Mouse (Mus musculus) liver, embryonic 14.5 days (tissue): ENCODE results near the gene Nmt2. TPM values are rescaled to one million over a fixed set of nuclear protein-coding genes. Genes with fewer than 3 reads are reported as not detected.

Experiments used
- ATAC-seq: fragments of 200-750 bp; cut with Nextera tagmentation; 2 replicates; pipeline ENCODE4 v1.8.0; 2017; ENCODE audit warnings: moderate number of reproducible peaks, mild to moderate bottlenecking, moderate library complexity; ENCODE audit not compliant: insufficient read depth
- DNase-seq, 3 experiments: peaks; one replicate each; pipeline ENCODE4 v3.0.0-alpha.2; 2012 to 2013; ENCODE audit warnings: low read depth in 3 of 3, low spot score in 3 of 3
- H3K27ac ChIP-seq: fragments of 300-500 bp; sonication (generic); 2 replicates; pipeline ENCODE4 v1.5.1; 2014; ENCODE audit warnings: moderate library complexity, mild to moderate bottlenecking, control low read depth, inconsistent platforms
- H3K27me3 ChIP-seq: fragments of 300-500 bp; sonication (generic); 2 replicates; pipeline ENCODE4 v1.6.1; 2014; ENCODE audit warnings: mild to moderate bottlenecking, low read length, moderate library complexity; ENCODE audit not compliant: control insufficient read depth, insufficient read depth
- H3K36me3 ChIP-seq: fragments of 300-500 bp; sonication (generic); replicated peaks from 2 replicates; pipeline ENCODE4 v1.6.1; 2014; ENCODE audit warnings: low read depth; ENCODE audit not compliant: control insufficient read depth, insufficient read depth
- H3K4me1 ChIP-seq, 2 experiments: fragments of 200-500 bp in 1 of 2; fragments of 300-500 bp in 1 of 2; sonication (generic) in 1 of 2; replicated peaks; 2 replicates each; pipeline ENCODE4 v1.6.1; 2012 to 2014; ENCODE audit warnings: antibody characterized with exemption in 1 of 2, inconsistent platforms in 1 of 2, low read length in 1 of 2; ENCODE audit not compliant: control insufficient read depth in 2 of 2, insufficient read depth in 2 of 2
- H3K4me2 ChIP-seq: fragments of 300-500 bp; sonication (generic); 2 replicates; pipeline ENCODE4 v1.6.1; 2014; ENCODE audit warnings: low read depth, mild to moderate bottlenecking, control low read depth, moderate library complexity
- H3K4me3 ChIP-seq, 2 experiments: fragments of 200-500 bp in 1 of 2; fragments of 300-500 bp in 1 of 2; sonication (generic) in 1 of 2; 2 replicates each; pipeline ENCODE4 v1.5.1; 2012 to 2014; ENCODE audit warnings: low read depth in 2 of 2, low read length in 2 of 2, mild to moderate bottlenecking in 2 of 2, control low read depth in 1 of 2, inconsistent platforms in 1 of 2, moderate library complexity in 1 of 2; ENCODE audit not compliant: insufficient read depth in 1 of 2
- H3K9ac ChIP-seq: fragments of 300-500 bp; sonication (generic); replicated peaks from 2 replicates; pipeline ENCODE4 v1.6.1; 2014; ENCODE audit warnings: mild to moderate bottlenecking, control low read depth, moderate library complexity
- H3K9me3 ChIP-seq: fragments of 300-500 bp; sonication (generic); 2 replicates; pipeline ENCODE4 v1.6.1; 2016; ENCODE audit warnings: low read length, mixed read lengths; ENCODE audit not compliant: control insufficient read depth
- CTCF ChIP-seq: IDR thresholded peaks from 2 replicates; pipeline ENCODE4 v1.5.1; 2016; ENCODE audit warnings: antibody characterized with exemption, low read depth, control low read depth
- EP300 ChIP-seq: IDR thresholded peaks from 2 replicates; pipeline ENCODE4 v1.6.1; 2016; ENCODE audit warnings: antibody characterized with exemption, low read depth
- whole genome bisulfite sequencing: fragments of 180-500 bp; shearing (Covaris S2); extraction: QIAGEN DNeasy Blood & Tissue Kit; methylation state at CpG from one replicate; pipeline ENCODE4 v1.1.7; 2014; ENCODE audit not compliant: insufficient replicate concordance; 5-methylcytosine and 5-hydroxymethylcytosine counted together
- polyA plus RNA-seq, 2 experiments: library from polyadenylated mRNA; depleted of rRNA in 1 of 2; stranded (reverse) in 1 of 2; unstranded in 1 of 2; fragments of >200 nt; fragmentation: Nextera tagmentation in 1 of 2; extraction: Ambion mirVana in 1 of 2; gene quantifications; 2 replicates each; pipeline versions ENCODE4 v1.2.1 to v1.2.3; 2012 to 2014

Nmt2 gene
- polyA plus RNA-seq, 2 experiments = 4.9 to 13.5 TPM

- peak within 1 kb of the TSS; percentile 64 to 94 for H3K4me3 ChIP-seq
- H3K9ac ChIP-seq = peak within 1 kb of the TSS; percentile 71
- H3K27ac ChIP-seq = peak within 1 kb of the TSS; percentile 51
- no peaks in the 10 kb centered on the region for H3K9me3 ChIP-seq
- ATAC-seq = peak; percentile 92
- H3K27me3 ChIP-seq = no peaks in the 10 kb centered on the region
- DNase-seq = peak; percentile 90 to 94 (median 92)
- H3K4me2 ChIP-seq = peak within 1 kb of the TSS; percentile 96
- peaks cover 0 to 18% of the 10 kb centered on the region in 2 experiments; a peak in 3 of 4 replicates for H3K4me1 ChIP-seq
- under 1% methylated on average over 45 of the region's 45 CpGs for WGBS
- peaks cover 14% of the 10 kb centered on the region for H3K36me3 ChIP-seq
- TF ChIP-seq EP300 (peak; percentile 27; the same call in 1 of the 2 replicates), CTCF (no peak)
Measured at GRCm38 (mm10) chr2:3332484-3333242, 48.7 kb downstream of the Nmt2 start, which contains the start of gene Rpp38. Rpp38 (minus strand) TSS chr2:3332643.

- Histone ChIP-seq H3K4me2 (peak overlapping the region; percentile 96; the same call in 1 of the 2 replicates), H3K27ac (no peak overlapping the region), H3K27me3 (no peaks in the 10 kb centered on the region), H3K9me3 (no peaks in the 10 kb centered on the region), H3K36me3 (peaks cover 6% of the 10 kb centered on the region), H3K9ac (no peak overlapping the region), H3K4me1 (peaks cover 0 to 18% of the 10 kb centered on the region in 2 experiments; a peak in 3 of 4 replicates), H3K4me3 (no peak overlapping the region)
- TF ChIP-seq EP300 = no peak
- no peak for TF ChIP-seq CTCF
- ATAC-seq (no peak), DNase-seq (no peak)
- 70% methylated on average over 12 of the region's 12 CpGs for WGBS
Measured at GRCm38 (mm10) chr2:3333761-3334160, 49.7 kb downstream of the Nmt2 start.

GRCm38 (mm10) chr2:3335611-3336301, 51.7 kb downstream of the Nmt2 start, which contains the start of gene Acbd7:
Acbd7 (plus strand) TSS chr2:3336168.
- no peaks in the 10 kb centered on the region for H3K27me3 ChIP-seq
- peaks cover 0 to 17% of the 10 kb centered on the region in 2 experiments; a peak in 3 of 4 replicates for H3K4me1 ChIP-seq
- TF ChIP-seq EP300 (no peak), CTCF (no peak)
- peak within 1 kb of the TSS; percentile 51 for H3K9ac ChIP-seq
- peak within 1 kb of the TSS; percentile 70 for H3K4me2 ChIP-seq
- H3K9me3 ChIP-seq = no peaks in the 10 kb centered on the region
- H3K4me3 ChIP-seq = peak within 1 kb of the TSS; percentile 47 to 51
- no peaks in the 10 kb centered on the region for H3K36me3 ChIP-seq
- DNase-seq = peak; percentile 70 to 78 (median 73)
- 4% methylated on average over 20 of the region's 20 CpGs for WGBS
- peak; percentile 44 for ATAC-seq
- no peak within 1 kb of the TSS; the same call in 1 of the 2 replicates for H3K27ac ChIP-seq

- no peaks in the 10 kb centered on the region for H3K9me3 ChIP-seq
- no peak overlapping the region for H3K9ac ChIP-seq
- TF ChIP-seq CTCF (no peak), EP300 (no peak)
- H3K4me1 ChIP-seq = no peaks in the 10 kb centered on the region
- no peak overlapping the region for H3K4me3 ChIP-seq
- ATAC-seq (no peak), DNase-seq (no peak)
- no peaks in the 10 kb centered on the region for H3K36me3 ChIP-seq
- H3K27me3 ChIP-seq = no peaks in the 10 kb centered on the region
- no peak overlapping the region for H3K27ac ChIP-seq
- no peak overlapping the region for H3K4me2 ChIP-seq
- WGBS = 52% methylated on average over 4 of the region's 4 CpGs
Measured at GRCm38 (mm10) chr2:3348422-3348821, 64.4 kb downstream of the Nmt2 start.

- WGBS = 9% methylated on average over 3 of the region's 3 CpGs
- no peak for TF ChIP-seq EP300
- TF ChIP-seq CTCF = peak; percentile 50; the same call in 1 of the 2 replicates
- DNase-seq (no peak), ATAC-seq (no peak)
- Histone ChIP-seq H3K9me3 (no peaks in the 10 kb centered on the region), H3K36me3 (no peaks in the 10 kb centered on the region), H3K4me3 (no peak overlapping the region), H3K27me3 (no peaks in the 10 kb centered on the region), H3K4me1 (no peaks in the 10 kb centered on the region), H3K27ac (no peak overlapping the region), H3K9ac (no peak overlapping the region), H3K4me2 (no peak overlapping the region)
Measured at GRCm38 (mm10) chr2:3348919-3349318, 64.9 kb downstream of the Nmt2 start.
